Mouse (Mus musculus) ES-E14 (cell line): ENCODE data around the gene Vps8.

Source experiments
- MAFK ChIP-seq: IDR thresholded peaks from 2 replicates; pipeline ENCODE4 v1.6.1; 2014; ENCODE audit warnings: mild to moderate bottlenecking, low read depth, low read length, inconsistent platforms; ENCODE audit not compliant: insufficient read depth
- ZNF384 ChIP-seq: IDR thresholded peaks from 2 replicates; pipeline ENCODE4 v1.6.1; 2012; ENCODE audit warnings: low read depth, low read length, inconsistent platforms

DNA sequence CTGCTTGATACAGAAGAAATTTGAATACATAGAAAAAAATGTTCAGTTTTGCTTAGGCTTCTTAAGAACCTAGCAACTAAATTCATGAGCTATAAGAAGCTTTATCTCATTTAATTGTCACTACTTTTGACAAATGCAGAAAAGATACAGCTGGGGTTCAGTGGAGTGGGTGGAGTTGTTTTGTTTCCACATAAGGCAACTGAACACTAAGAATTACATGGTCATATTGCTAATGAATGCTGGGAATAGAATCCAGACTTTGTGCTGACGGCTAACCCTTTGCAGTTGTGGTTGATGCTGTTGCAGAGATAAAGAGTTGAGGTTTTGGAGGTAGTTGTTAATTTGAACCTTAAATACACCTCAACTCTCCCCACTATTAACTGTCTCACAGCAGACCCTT is 119.6 kb downstream of the Vps8 start:
- TF ChIP-seq MAFK: no peak
- TF ChIP-seq ZNF384: no peak
